Mouse (Mus musculus) MEL (cell line): ENCODE results near the gene Pitpnb.

ENCODE experiments used
- CHD2 ChIP-seq: IDR thresholded peaks from 2 replicates; pipeline ENCODE4 v1.6.1; 2011; ENCODE audit warnings: low read length, improper control_type of control experiment
- CTCF ChIP-seq, 3 experiments: IDR thresholded peaks in 2 of 3; conservative IDR thresholded peaks in 1 of 3; 2 replicates each; pipeline ENCODE4 v1.5.1; 2011 to 2012; ENCODE audit warnings: low read length in 3 of 3, low read depth in 2 of 3, mild to moderate bottlenecking in 2 of 3, improper control_type of control experiment in 1 of 3, inconsistent platforms in 1 of 3, mixed read lengths in 1 of 3, moderate library complexity in 1 of 3; ENCODE audit not compliant: control insufficient read depth in 1 of 3, insufficient read depth in 1 of 3, poor library complexity in 1 of 3, severe bottlenecking in 1 of 3
- GABPA ChIP-seq: IDR thresholded peaks from 2 replicates; pipeline ENCODE4 v1.6.1; 2012; ENCODE audit warnings: low read depth, mild to moderate bottlenecking, inconsistent platforms, low read length, improper control_type of control experiment, moderate library complexity
- GATA1 ChIP-seq: IDR thresholded peaks from 2 replicates; pipeline ENCODE4 v1.6.1; 2011; ENCODE audit warnings: low read depth, low read length, improper control_type of control experiment
- HCFC1 ChIP-seq: IDR thresholded peaks from 2 replicates; pipeline ENCODE4 v1.6.1; 2012; ENCODE audit warnings: low read depth, mild to moderate bottlenecking, inconsistent platforms, low read length, improper control_type of control experiment, moderate library complexity
- MEF2A ChIP-seq: IDR thresholded peaks from 2 replicates; pipeline ENCODE4 v1.6.1; 2014; ENCODE audit warnings: low read depth, mild to moderate bottlenecking, inconsistent platforms, low read length, improper control_type of control experiment; ENCODE audit not compliant: poor library complexity, insufficient replicate concordance, severe bottlenecking; ENCODE audit errors: extremely low read depth
- POLR2A ChIP-seq, 2 experiments: IDR thresholded peaks; 2 replicates each; pipeline ENCODE4 v1.6.1; 2011 to 2012; ENCODE audit warnings: low read length in 2 of 2, mild to moderate bottlenecking in 2 of 2, control low read depth in 1 of 2, improper control_type of control experiment in 1 of 2, low read depth in 1 of 2, moderate library complexity in 1 of 2; ENCODE audit not compliant: control insufficient read depth in 1 of 2, insufficient read depth in 1 of 2, poor library complexity in 1 of 2
- SIN3A ChIP-seq: IDR thresholded peaks from 2 replicates; pipeline ENCODE4 v1.6.1; 2012; ENCODE audit warnings: low read length, improper control_type of control experiment, inconsistent platforms
- TAL1 ChIP-seq: IDR thresholded peaks from 2 replicates; pipeline ENCODE4 v1.6.1; 2012; ENCODE audit warnings: mild to moderate bottlenecking, inconsistent platforms, low read length, moderate library complexity, mixed read lengths
- TBP ChIP-seq: IDR thresholded peaks from 2 replicates; pipeline ENCODE4 v1.8.0; 2011; ENCODE audit warnings: low read depth, low read length, improper control_type of control experiment

DNA sequence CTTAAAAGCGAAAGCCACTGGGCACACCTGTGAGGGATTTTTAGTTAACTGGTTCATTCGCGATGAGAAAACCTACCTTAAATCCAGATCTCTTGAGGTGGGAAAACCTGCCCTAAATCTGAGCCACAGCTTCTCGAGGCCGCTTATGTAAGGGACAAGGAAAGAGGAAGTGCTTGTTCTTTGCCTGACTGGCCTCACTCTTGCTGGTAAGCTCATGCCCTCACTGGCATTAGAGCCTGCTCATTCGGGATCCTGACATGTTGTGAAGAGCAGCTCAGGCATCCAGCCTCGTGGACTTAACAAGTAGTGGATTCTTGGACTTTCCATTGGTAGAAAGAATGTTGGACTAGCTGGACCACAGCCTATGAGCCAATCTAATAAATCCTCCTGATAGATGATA, 28.8 kb upstream of the Pitpnb start:
- TF ChIP-seq GATA1, result no peak
- TF ChIP-seq CHD2, result no peak
- no peak for TF ChIP-seq POLR2A (IDR thresholded peaks at IDR 0.05; ENCODE audit: control insufficient read depth in 1 of 2, insufficient read depth in 1 of 2, low read depth in 1 of 2, low read length in 2 of 2, poor library complexity in 1 of 2)
- no peak for TF ChIP-seq SIN3A
- TF ChIP-seq GABPA, result no peak
- TF ChIP-seq CTCF (IDR thresholded peaks at IDR 0.05 in 2 of 3, conservative IDR thresholded peaks at IDR 0.05 in 1 of 3; ENCODE audit: control insufficient read depth in 1 of 3, insufficient read depth in 1 of 3, low read depth in 2 of 3, low read length in 3 of 3, poor library complexity in 1 of 3, severe bottlenecking in 1 of 3), result no peak
- TF ChIP-seq TBP, result no peak
- TF ChIP-seq MEF2A, result no peak
- TF ChIP-seq HCFC1, result no peak
- no peak for TF ChIP-seq TAL1
